Mouse (Mus musculus) MEL (cell line): Measurements from ENCODE around the gene Sned1.

Source experiments
- CTCF ChIP-seq, 3 experiments: IDR thresholded peaks in 2 of 3; conservative IDR thresholded peaks in 1 of 3; 2 replicates each; pipeline ENCODE4 v1.5.1; 2011 to 2012; ENCODE audit warnings: low read length in 3 of 3, low read depth in 2 of 3, mild to moderate bottlenecking in 2 of 3, improper control_type of control experiment in 1 of 3, inconsistent platforms in 1 of 3, mixed read lengths in 1 of 3, moderate library complexity in 1 of 3; ENCODE audit not compliant: control insufficient read depth in 1 of 3, insufficient read depth in 1 of 3, poor library complexity in 1 of 3, severe bottlenecking in 1 of 3
- EP300 ChIP-seq, 2 experiments: IDR thresholded peaks; 2 replicates each; pipeline ENCODE4 v1.6.1; 2011; ENCODE audit warnings: improper control_type of control experiment in 2 of 2, low read length in 2 of 2, low read depth in 1 of 2, mild to moderate bottlenecking in 1 of 2
- RAD21 ChIP-seq: IDR thresholded peaks from 2 replicates; pipeline ENCODE4 v1.6.1; 2011; ENCODE audit warnings: mild to moderate bottlenecking, low read depth, low read length, improper control_type of control experiment

- TF ChIP-seq EP300 (IDR thresholded peaks at IDR 0.05; ENCODE audit: low read depth in 1 of 2, low read length in 2 of 2): no peak
- no peak for TF ChIP-seq CTCF (IDR thresholded peaks at IDR 0.05 in 2 of 3, conservative IDR thresholded peaks at IDR 0.05 in 1 of 3; ENCODE audit: control insufficient read depth in 1 of 3, insufficient read depth in 1 of 3, low read depth in 2 of 3, low read length in 3 of 3, poor library complexity in 1 of 3, severe bottlenecking in 1 of 3)
- TF ChIP-seq RAD21: no peak
Measured at GRCm38 (mm10) chr1:93270516-93271240, 35.0 kb downstream of the Sned1 start.
